Mouse (Mus musculus) forebrain, embryonic 12.5 days (tissue): Measurements from ENCODE around the gene Zhx3. TPM values are rescaled to one million over a fixed set of nuclear protein-coding genes. Genes with fewer than 3 reads are reported as not detected.

Experiments used
- ATAC-seq: fragments of 200-750 bp; cut with Nextera tagmentation; 2 replicates; pipeline ENCODE4 v1.8.0; 2017; ENCODE audit warnings: moderate TSS enrichment; ENCODE audit not compliant: low FRiP score
- H3K27ac ChIP-seq: fragments of 300-500 bp; sonication (generic); 2 replicates; pipeline ENCODE4 v1.5.1; 2016; ENCODE audit warnings: mild to moderate bottlenecking
- H3K27me3 ChIP-seq: fragments of 300-500 bp; sonication (generic); 2 replicates; pipeline ENCODE4 v1.6.1; 2016; ENCODE audit warnings: mild to moderate bottlenecking
- H3K36me3 ChIP-seq: fragments of 300-500 bp; sonication (generic); replicated peaks from 2 replicates; pipeline ENCODE4 v1.6.1; 2016; ENCODE audit warnings: mild to moderate bottlenecking
- H3K4me1 ChIP-seq: fragments of 300-500 bp; sonication (generic); 2 replicates; pipeline ENCODE4 v1.6.1; 2016
- H3K4me2 ChIP-seq: fragments of 300-500 bp; sonication (generic); 2 replicates; pipeline ENCODE4 v1.6.1; 2016; ENCODE audit warnings: mild to moderate bottlenecking, moderate library complexity
- H3K4me3 ChIP-seq: fragments of 300-500 bp; sonication (generic); replicated peaks from 2 replicates; pipeline ENCODE4 v1.5.1; 2016; ENCODE audit warnings: mild to moderate bottlenecking
- H3K9ac ChIP-seq: fragments of 300-500 bp; sonication (generic); 2 replicates; pipeline ENCODE4 v1.6.1; 2016; ENCODE audit warnings: mild to moderate bottlenecking
- H3K9me3 ChIP-seq: fragments of 300-500 bp; sonication (generic); 2 replicates; pipeline ENCODE4 v1.6.1; 2016
- WGBS: fragments of 180-500 bp; shearing (Covaris S2); methylation state at CpG from one replicate; pipeline ENCODE4 v1.1.7; 2016; 5-methylcytosine and 5-hydroxymethylcytosine counted together
- polyA plus RNA-seq: library from polyadenylated mRNA; unstranded; fragments of >200 nt; fragmentation: Nextera tagmentation; extraction: Ambion mirVana; gene quantifications from 2 replicates; pipeline ENCODE4 v1.2.1, GENCODE M21; 2016

The Zhx3 gene
- polyA plus RNA-seq, 1 experiment from 2014 or later: 16.0 TPM

- Histone ChIP-seq H3K36me3 (peaks cover 23% of the 10 kb centered on the region), H3K27ac (peak overlapping the region; percentile 98), H3K4me1 (peaks cover 57% of the 10 kb centered on the region), H3K9me3 (no peaks in the 10 kb centered on the region), H3K4me3 (peak overlapping the region; percentile 93), H3K27me3 (peaks cover 8% of the 10 kb centered on the region; the same call in 1 of the 2 replicates), H3K4me2 (peak overlapping the region; percentile 81), H3K9ac (peak overlapping the region; percentile 100)
- WGBS: 8% methylated on average over 19 of the region's 19 CpGs
- ATAC-seq: no peak
Measured at GRCm38 (mm10) chr2:160730797-160731116, 142.0 kb downstream of the Zhx3 start.

- WGBS: 40% methylated on average over 17 of the region's 17 CpGs
- no peak for ATAC-seq
- Histone ChIP-seq H3K9ac (peak overlapping the region; percentile 100; the same call in 1 of the 2 replicates), H3K27me3 (peaks cover 8% of the 10 kb centered on the region; the same call in 1 of the 2 replicates), H3K36me3 (peaks cover 23% of the 10 kb centered on the region), H3K27ac (0 out of 2 replicates have a peak overlapping the region, but pooled peaks have one; percentile 98), H3K4me1 (peaks cover 51% of the 10 kb centered on the region), H3K4me2 (peak overlapping the region; percentile 81), H3K4me3 (peak overlapping the region; percentile 93), H3K9me3 (no peaks in the 10 kb centered on the region)
Measured at GRCm38 (mm10) chr2:160729851-160730796, 142.7 kb downstream of the Zhx3 start.

- Histone ChIP-seq H3K27me3 (peaks cover 8% of the 10 kb centered on the region; the same call in 1 of the 2 replicates), H3K4me3 (no peak overlapping the region), H3K36me3 (peaks cover 22% of the 10 kb centered on the region), H3K4me2 (no peak overlapping the region), H3K9ac (no peak overlapping the region), H3K27ac (no peak overlapping the region), H3K4me1 (peaks cover 44% of the 10 kb centered on the region), H3K9me3 (no peaks in the 10 kb centered on the region)
- 95% methylated on average over 2 of the region's 2 CpGs for WGBS
- ATAC-seq: no peak
Measured at GRCm38 (mm10) chr2:160729436-160729835, 143.4 kb downstream of the Zhx3 start.

- Histone ChIP-seq H3K9me3 (no peaks in the 10 kb centered on the region), H3K27me3 (peaks cover 8% of the 10 kb centered on the region; the same call in 1 of the 2 replicates), H3K4me3 (no peak overlapping the region), H3K36me3 (peaks cover 22% of the 10 kb centered on the region), H3K4me1 (peaks cover 39% of the 10 kb centered on the region), H3K9ac (no peak overlapping the region), H3K27ac (no peak overlapping the region), H3K4me2 (no peak overlapping the region)
- WGBS: 93% methylated on average over 3 of the region's 3 CpGs
- no peak for ATAC-seq
Measured at GRCm38 (mm10) chr2:160728972-160729371, 143.8 kb downstream of the Zhx3 start.

GRCm38 (mm10) chr2:160725877-160726864, 146.6 kb downstream of the Zhx3 start:
- WGBS: 76% methylated on average over 6 of the region's 6 CpGs
- Histone ChIP-seq H3K27ac (0 out of 2 replicates have a peak overlapping the region, but pooled peaks have one; percentile 68), H3K4me1 (peaks cover 18% of the 10 kb centered on the region), H3K9me3 (no peaks in the 10 kb centered on the region), H3K27me3 (peaks cover 8% of the 10 kb centered on the region; the same call in 1 of the 2 replicates), H3K4me3 (no peak overlapping the region), H3K9ac (no peak overlapping the region), H3K4me2 (no peak overlapping the region), H3K36me3 (peaks cover 42% of the 10 kb centered on the region)
- ATAC-seq: no peak

GRCm38 (mm10) chr2:160724536-160724935, 148.3 kb downstream of the Zhx3 start:
- Histone ChIP-seq H3K36me3 (peaks cover 57% of the 10 kb centered on the region), H3K4me1 (peaks cover 7% of the 10 kb centered on the region; the same call in 1 of the 2 replicates), H3K27me3 (peaks cover 1% of the 10 kb centered on the region; the same call in 1 of the 2 replicates), H3K4me2 (no peak overlapping the region), H3K9ac (no peak overlapping the region), H3K27ac (no peak overlapping the region), H3K9me3 (no peaks in the 10 kb centered on the region), H3K4me3 (no peak overlapping the region)
- WGBS: 95% methylated on average over 5 of the region's 5 CpGs
- no peak for ATAC-seq

GRCm38 (mm10) chr2:160723613-160724375, 149.0 kb downstream of the Zhx3 start:
- ATAC-seq: no peak
- H3K4me1 ChIP-seq: peaks cover 7% of the 10 kb centered on the region; the same call in 1 of the 2 replicates
- 97% methylated on average over 4 of the region's 4 CpGs for WGBS
- H3K27me3 ChIP-seq: no peaks in the 10 kb centered on the region
- H3K9me3 ChIP-seq: no peaks in the 10 kb centered on the region
- H3K4me3 ChIP-seq: no peak overlapping the region
- no peak overlapping the region for H3K4me2 ChIP-seq
- no peak overlapping the region for H3K9ac ChIP-seq
- H3K36me3 ChIP-seq: peaks cover 65% of the 10 kb centered on the region
- no peak overlapping the region for H3K27ac ChIP-seq

GRCm38 (mm10) chr2:160722714-160723113, 150.1 kb downstream of the Zhx3 start:
- H3K4me2 ChIP-seq: no peak overlapping the region
- no peak overlapping the region for H3K27ac ChIP-seq
- no peak overlapping the region for H3K9ac ChIP-seq
- peaks cover 7% of the 10 kb centered on the region; the same call in 1 of the 2 replicates for H3K4me1 ChIP-seq
- WGBS: 82% methylated on average over 4 of the region's 4 CpGs
- ATAC-seq: no peak
- no peaks in the 10 kb centered on the region for H3K27me3 ChIP-seq
- peaks cover 76% of the 10 kb centered on the region for H3K36me3 ChIP-seq
- no peaks in the 10 kb centered on the region for H3K9me3 ChIP-seq
- no peak overlapping the region for H3K4me3 ChIP-seq

GRCm38 (mm10) chr2:160718811-160719210, 154.0 kb downstream of the Zhx3 start:
- Histone ChIP-seq H3K27ac (no peak overlapping the region), H3K4me2 (no peak overlapping the region), H3K4me3 (no peak overlapping the region), H3K36me3 (peaks cover 93% of the 10 kb centered on the region), H3K4me1 (no peaks in the 10 kb centered on the region), H3K27me3 (no peaks in the 10 kb centered on the region), H3K9ac (no peak overlapping the region), H3K9me3 (no peaks in the 10 kb centered on the region)
- 91% methylated on average over 3 of the region's 3 CpGs for WGBS
- no peak for ATAC-seq

GRCm38 (mm10) chr2:160717269-160717668, 155.5 kb downstream of the Zhx3 start:
- Histone ChIP-seq H3K9me3 (no peaks in the 10 kb centered on the region), H3K4me1 (no peaks in the 10 kb centered on the region), H3K27ac (no peak overlapping the region), H3K4me2 (no peak overlapping the region), H3K36me3 (peaks cover 92% of the 10 kb centered on the region), H3K27me3 (no peaks in the 10 kb centered on the region), H3K4me3 (no peak overlapping the region), H3K9ac (no peak overlapping the region)
- no peak for ATAC-seq
- 72% methylated on average over 5 of the region's 5 CpGs for WGBS

- Histone ChIP-seq H3K4me2 (no peak overlapping the region), H3K4me3 (no peak overlapping the region), H3K27me3 (no peaks in the 10 kb centered on the region), H3K27ac (peak overlapping the region; percentile 61), H3K36me3 (peaks cover 92% of the 10 kb centered on the region), H3K4me1 (no peaks in the 10 kb centered on the region), H3K9me3 (no peaks in the 10 kb centered on the region), H3K9ac (no peak overlapping the region)
- 64% methylated on average over 4 of the region's 4 CpGs for WGBS
- ATAC-seq: peak; percentile 61; the same call in 1 of the 2 replicates
Measured at GRCm38 (mm10) chr2:160715463-160716030, 157.3 kb downstream of the Zhx3 start.
